8 mouse cellular contexts compared by ENCODE assay signal in the genomic region with DNA sequence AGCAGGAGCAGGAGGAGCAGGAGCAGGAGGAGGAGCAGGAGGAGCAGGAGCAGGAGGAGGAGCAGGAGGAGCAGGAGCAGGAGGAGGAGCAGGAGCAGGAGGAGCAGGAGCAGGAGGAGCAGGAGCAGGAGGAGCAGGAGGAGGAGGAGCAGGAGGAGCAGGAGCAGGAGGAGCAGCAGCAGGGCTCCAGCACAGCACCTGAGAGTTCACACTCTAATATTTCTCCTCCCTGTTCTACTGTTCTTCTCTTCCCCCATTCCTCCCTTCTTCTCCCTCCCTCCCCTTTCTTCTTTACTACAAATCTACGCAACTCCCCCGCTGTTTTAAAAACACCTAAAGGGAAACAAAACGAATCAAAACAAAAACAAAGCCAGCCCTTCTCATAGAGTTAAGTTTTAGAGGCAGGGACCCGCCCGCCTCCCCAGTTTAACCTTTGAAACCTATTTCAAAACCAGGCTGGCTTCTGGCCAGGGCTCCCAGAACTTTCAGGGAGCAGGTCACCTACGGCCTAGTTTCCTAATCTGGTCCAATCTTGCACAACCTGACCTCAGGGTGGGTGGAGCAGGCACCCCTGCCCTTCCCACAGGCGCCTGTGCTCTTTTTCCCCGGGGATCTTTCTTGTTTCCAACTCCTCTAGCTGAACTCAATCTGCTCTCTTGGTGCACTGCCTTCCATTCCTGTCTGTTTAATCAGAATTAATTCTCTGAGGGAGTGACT.
DNase-seq lines count a peak whose midpoint lies in the region; ATAC-seq and TF ChIP-seq lines count a peak whose summit lies in the region.

No protein-coding gene starts in this region.

- no peaks in the 10 kb centered on the region for H3K9me3 ChIP-seq in intestine, postnatal 0 days (ENCODE audit: control insufficient read depth)
- H3K9me3 ChIP-seq in forebrain, embryonic 15.5 days: no peaks in the 10 kb centered on the region

- peak; percentile 89 to 91 for DNase-seq in heart, adult 18-20 months
- no peak for DNase-seq in heart, postnatal 25 days (ENCODE audit: low spot score)
- peak; percentile 90 for DNase-seq in lung, adult 2 months
- DNase-seq in urinary bladder, postnatal 36 days (ENCODE audit: low spot score in 2 of 2): peak; percentile 89 to 94
- no peak for DNase-seq in left cerebral cortex, postnatal 4 days
- DNase-seq in cerebellum, postnatal 4 days (ENCODE audit: low spot score in 2 of 2): no peak

- TF ChIP-seq CTCF in intestine, postnatal 0 days (IDR thresholded peaks at IDR 0.05; ENCODE audit: low read depth): no peak
- TF ChIP-seq CTCF in lung, adult 2 months (IDR thresholded peaks at IDR 0.05; ENCODE audit: insufficient read depth, low read length): no peak

- peak; percentile 92 for ATAC-seq in intestine, postnatal 0 days
- no peak for ATAC-seq in forebrain, embryonic 15.5 days (replicated peaks)

- peak overlapping the region; percentile 65 for H3K27ac ChIP-seq in intestine, postnatal 0 days (ENCODE audit: low read depth, low read length)
- H3K27ac ChIP-seq in forebrain, embryonic 15.5 days (replicated peaks): no peak overlapping the region

- no peaks in the 10 kb centered on the region for H3K27me3 ChIP-seq in intestine, postnatal 0 days (replicated peaks; ENCODE audit: control insufficient read depth, insufficient read depth, low read length)
- no peaks in the 10 kb centered on the region for H3K27me3 ChIP-seq in forebrain, embryonic 15.5 days

- peaks cover 3% of the 10 kb centered on the region; the same call in 1 of the 2 replicates for H3K4me1 ChIP-seq in intestine, postnatal 0 days (replicated peaks; ENCODE audit: control insufficient read depth, insufficient read depth, low read length)
- peaks cover 17% of the 10 kb centered on the region for H3K4me1 ChIP-seq in lung, adult 2 months (ENCODE audit: control insufficient read depth, insufficient read depth, low read length)
- H3K4me1 ChIP-seq in forebrain, embryonic 15.5 days: no peaks in the 10 kb centered on the region

- H3K9ac ChIP-seq in intestine, postnatal 0 days (ENCODE audit: low read depth, low read length): no peak overlapping the region
- H3K9ac ChIP-seq in forebrain, embryonic 15.5 days (replicated peaks): no peak overlapping the region

- TF ChIP-seq POLR2A in lung, adult 2 months (IDR thresholded peaks at IDR 0.05; ENCODE audit: borderline replicate concordance, extremely low read depth, low read depth, low read length): no peak

- intact Hi-C loops in heart, postnatal 25 days (cut with DNase I): no loop called here
- intact Hi-C loops in left cerebral cortex, postnatal 4 days (cut with DNase I): no loop called here

- no peak overlapping the region; the same call in 1 of the 2 replicates for H3K4me2 ChIP-seq in intestine, postnatal 0 days (replicated peaks; ENCODE audit: low read depth)
- H3K4me2 ChIP-seq in forebrain, embryonic 15.5 days (replicated peaks): no peak overlapping the region

- WGBS in intestine, postnatal 0 days: 23% methylated on average over 8 of the region's 8 CpGs
- 40% methylated on average over 8 of the region's 8 CpGs for WGBS in lung, adult 2 months
- WGBS in forebrain, embryonic 15.5 days: 56% methylated on average over 8 of the region's 8 CpGs

- no peaks in the 10 kb centered on the region for H3K36me3 ChIP-seq in intestine, postnatal 0 days (ENCODE audit: control insufficient read depth, insufficient read depth)
- H3K36me3 ChIP-seq in forebrain, embryonic 15.5 days: no peaks in the 10 kb centered on the region

- no peak overlapping the region for H3K4me3 ChIP-seq in intestine, postnatal 0 days (ENCODE audit: low read depth, low read length)
- H3K4me3 ChIP-seq in lung, adult 2 months (replicated peaks; ENCODE audit: extremely low read depth, low read depth, low read length): no peak overlapping the region
- H3K4me3 ChIP-seq in forebrain, embryonic 15.5 days: no peak overlapping the region

Comparison
In these comparisons a context has a peak if more than half of its experiments do, and no peak if none do; other contexts are left out.
1. DNase-seq: peak in heart, adult 18-20 months (2 of 2), lung, adult 2 months (single experiment) and urinary bladder, postnatal 36 days (2 of 2); none in heart, postnatal 25 days (single experiment), left cerebral cortex, postnatal 4 days (single experiment) and cerebellum, postnatal 4 days (0 of 2).